Mouse (Mus musculus): Measurements from ENCODE around the gene Nle1. TPM values are rescaled to one million over a fixed set of nuclear protein-coding genes. Genes with fewer than 3 reads are reported as not detected.

Gene Nle1
- polyA plus RNA-seq (2012; rRNA removed), result 53.5 and 61.3 TPM in 2 replicates

DNA sequence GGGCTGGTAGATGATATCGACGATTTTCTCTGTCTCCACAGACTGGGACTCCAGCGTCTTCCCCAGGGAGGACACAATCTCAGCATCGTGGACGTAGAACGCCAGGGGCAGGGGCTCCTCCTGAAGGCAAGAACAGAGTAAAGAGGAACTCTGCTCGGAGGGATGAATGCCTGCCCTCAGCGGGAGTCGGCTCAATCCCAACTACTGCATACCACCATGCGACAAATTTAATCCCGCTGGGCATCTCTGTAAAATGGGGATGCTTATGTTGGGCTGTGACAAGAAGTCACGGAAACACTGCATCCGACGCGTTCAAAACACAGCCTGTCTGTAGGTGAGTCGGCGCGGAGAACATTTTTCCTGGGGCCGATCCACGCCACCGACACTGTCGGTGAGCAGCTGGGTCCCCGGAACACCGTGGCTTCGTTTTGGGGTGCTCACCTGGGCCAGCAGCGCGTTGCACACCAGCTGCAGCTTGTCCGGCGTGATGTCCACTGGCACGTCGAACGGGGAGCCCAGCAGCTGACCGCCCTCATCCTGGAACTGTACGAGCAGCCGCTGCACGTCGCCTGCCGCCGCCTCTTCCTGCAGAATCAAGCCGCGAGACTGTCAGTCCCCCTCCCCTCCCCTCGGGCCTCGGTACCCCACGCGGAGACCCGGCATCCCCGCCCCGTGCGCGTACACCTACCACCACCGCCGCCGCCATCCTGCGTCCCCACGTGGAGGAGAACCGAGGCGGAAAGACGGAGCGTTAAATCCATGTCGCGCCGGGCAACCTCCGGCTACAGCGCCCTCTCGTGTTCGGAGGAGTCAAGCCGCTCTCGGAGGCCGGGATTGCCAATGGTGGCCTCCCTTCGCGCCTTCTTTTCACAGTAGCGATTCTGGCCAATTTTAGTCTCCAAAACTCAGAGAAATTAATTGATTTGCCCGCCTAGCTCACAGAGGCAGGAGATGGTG is at the start of gene Nle1:
Gene Nle1, minus strand, starts transcription at position 761 of the 957 bp plus-strand sequence.
- 1% methylated on average over 72 of the region's 73 CpGs for WGBS
- Histone ChIP-seq H3K27me3 (ENCODE audit: control insufficient read depth, insufficient read depth, low read length) (no peaks in the 10 kb centered on the region), H3K4me1 (ENCODE audit: control insufficient read depth, insufficient read depth, insufficient read length) (peaks cover 3% of the 10 kb centered on the region; the same call in 1 of the 2 replicates), H3K4me3 (ENCODE audit: extremely low read depth, insufficient read depth, insufficient read length) (peak within 1 kb of the TSS; percentile 85), H3K36me3 (ENCODE audit: control insufficient read depth, insufficient read depth, low read length) (peaks cover 23% of the 10 kb centered on the region), H3K27ac (ENCODE audit: insufficient read depth, low read length) (no peak within 1 kb of the TSS; the same call in 1 of the 2 replicates)
- peak; percentile 71 to 91 for DNase-seq (ENCODE audit: low read depth in 1 of 2, low spot score in 2 of 2)
- TF ChIP-seq CTCF (IDR thresholded peaks at IDR 0.05; ENCODE audit: extremely low read depth, insufficient read depth, insufficient read length, insufficient replicate concordance), result peak; percentile 96
- peak; percentile 30; the same call in 1 of the 2 replicates for TF ChIP-seq POLR2A (IDR thresholded peaks at IDR 0.05; ENCODE audit: low read depth, low read length)

DNA sequence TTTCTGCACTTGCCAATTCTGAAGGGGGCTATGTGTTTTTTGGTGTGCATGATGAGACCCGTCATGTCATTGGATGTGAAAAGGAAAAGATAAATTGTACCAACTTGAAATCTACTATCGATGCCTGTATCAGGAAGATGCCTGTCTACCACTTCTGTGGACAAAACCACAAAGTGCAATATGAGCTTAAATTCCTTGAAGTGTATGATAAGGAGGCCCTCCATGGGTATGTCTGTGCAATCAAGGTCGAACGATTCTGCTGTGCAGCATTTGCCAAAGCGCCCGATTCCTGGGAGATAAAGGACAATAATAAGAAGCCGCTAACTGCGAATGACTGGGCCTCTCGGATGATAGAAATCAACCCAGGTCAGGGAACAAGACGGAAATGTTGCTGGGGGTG is 48.7 kb upstream of the Nle1 start:
- 74% methylated on average over 10 of the region's 10 CpGs for WGBS
- no peak for DNase-seq (ENCODE audit: low read depth in 1 of 2, low spot score in 2 of 2)
- Histone ChIP-seq H3K27me3 (ENCODE audit: control insufficient read depth, insufficient read depth, low read length) (no peaks in the 10 kb centered on the region), H3K4me1 (ENCODE audit: control insufficient read depth, insufficient read depth, insufficient read length) (peaks cover 4% of the 10 kb centered on the region; the same call in 1 of the 2 replicates), H3K4me3 (ENCODE audit: extremely low read depth, insufficient read depth, insufficient read length) (no peak overlapping the region), H3K36me3 (ENCODE audit: control insufficient read depth, insufficient read depth, low read length) (peaks cover 12% of the 10 kb centered on the region), H3K27ac (ENCODE audit: insufficient read depth, low read length) (no peak overlapping the region)
- no peak for TF ChIP-seq POLR2A (IDR thresholded peaks at IDR 0.05; ENCODE audit: low read depth, low read length)

DNA sequence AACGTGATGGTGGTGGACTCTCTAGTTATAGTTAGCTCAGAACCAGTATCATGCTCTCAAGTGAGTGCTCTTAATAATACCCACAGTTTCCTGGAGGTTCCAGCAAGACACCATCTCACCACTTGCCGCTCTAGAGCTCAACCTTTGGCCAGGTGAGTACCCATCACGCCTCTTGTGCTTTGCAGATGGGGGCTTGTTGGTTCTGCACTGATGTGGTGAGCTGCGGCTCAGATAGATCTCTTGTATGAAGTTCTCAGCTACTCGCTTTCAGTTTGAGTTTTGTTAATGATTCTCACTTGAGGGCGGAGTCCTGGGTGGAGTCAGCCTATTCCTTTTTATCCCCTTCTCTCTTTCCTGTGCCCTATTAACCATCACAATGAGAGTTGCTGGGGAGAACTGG is 46.4 kb upstream of the Nle1 start:
- no peaks in the 10 kb centered on the region for H3K27me3 ChIP-seq (ENCODE audit: control insufficient read depth, insufficient read depth, low read length)
- 77% methylated on average over 6 of the region's 6 CpGs for WGBS

DNA sequence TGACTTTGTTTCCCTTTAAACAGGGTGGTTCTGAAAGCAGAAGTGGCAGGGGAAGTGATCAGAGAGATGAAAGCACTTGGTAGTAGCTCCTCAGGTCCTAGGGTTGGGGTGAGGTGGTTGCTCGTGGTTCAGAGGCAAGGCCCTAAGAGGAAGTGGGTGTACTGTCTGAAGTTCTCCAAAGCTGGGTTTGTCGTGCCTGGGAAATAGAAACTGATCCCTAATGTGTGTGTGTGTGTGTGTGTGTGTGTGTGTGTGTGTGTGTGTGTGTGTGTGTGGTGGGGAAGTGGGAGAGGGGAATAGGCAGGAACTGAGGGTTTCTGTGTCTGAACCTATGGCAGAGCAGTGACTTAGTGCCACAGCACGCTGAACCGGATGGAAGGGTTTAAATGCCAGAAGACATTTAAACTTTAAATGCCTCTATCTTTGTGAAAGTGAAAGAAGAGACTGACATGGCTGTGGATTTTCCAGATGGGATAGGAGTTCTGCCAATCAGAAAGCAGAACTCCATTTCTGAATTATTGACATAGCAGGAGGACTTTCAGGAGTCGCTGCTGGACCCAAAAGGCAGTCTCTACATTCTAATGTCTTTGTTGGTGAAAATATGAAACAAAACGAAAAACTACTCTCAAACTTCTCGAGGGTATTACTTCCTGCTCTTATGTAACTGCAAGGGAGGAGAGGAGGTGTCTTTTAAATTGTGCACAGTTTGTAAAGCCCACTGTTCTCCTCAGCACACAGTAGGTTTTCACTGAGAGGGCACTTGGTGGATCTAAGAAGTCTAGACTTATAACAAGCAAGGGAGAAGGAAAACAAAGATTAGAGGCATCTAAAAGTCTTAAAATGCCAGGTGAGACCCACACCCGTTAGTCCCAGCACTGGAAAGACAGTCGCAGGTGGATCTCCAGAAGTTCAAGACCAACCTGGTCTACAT is 44.7 kb upstream of the Nle1 start:
- TF ChIP-seq POLR2A (IDR thresholded peaks at IDR 0.05; ENCODE audit: low read depth, low read length) (no peak), CTCF (IDR thresholded peaks at IDR 0.05; ENCODE audit: extremely low read depth, insufficient read depth, insufficient read length, insufficient replicate concordance) (no peak)
- H3K4me1 ChIP-seq (ENCODE audit: control insufficient read depth, insufficient read depth, insufficient read length), result peaks cover 5% of the 10 kb centered on the region; the same call in 1 of the 2 replicates
- peak overlapping the region; percentile 68 for H3K4me3 ChIP-seq (ENCODE audit: extremely low read depth, insufficient read depth, insufficient read length)
- WGBS, result 14% methylated on average over 9 of the region's 9 CpGs
- H3K36me3 ChIP-seq (ENCODE audit: control insufficient read depth, insufficient read depth, low read length), result peaks cover 5% of the 10 kb centered on the region
- H3K27ac ChIP-seq (ENCODE audit: insufficient read depth, low read length), result peak overlapping the region; percentile 87
- no peaks in the 10 kb centered on the region for H3K27me3 ChIP-seq (ENCODE audit: control insufficient read depth, insufficient read depth, low read length)
- peak; percentile 63 to 73 for DNase-seq (ENCODE audit: low read depth in 1 of 2, low spot score in 2 of 2)

More for the DNA sequence above, 46.4 kb upstream of the Nle1 start:
- Histone ChIP-seq H3K36me3 (ENCODE audit: control insufficient read depth, insufficient read depth, low read length) (peaks cover 6% of the 10 kb centered on the region), H3K4me1 (ENCODE audit: control insufficient read depth, insufficient read depth, insufficient read length) (peaks cover 3% of the 10 kb centered on the region; the same call in 1 of the 2 replicates), H3K27ac (ENCODE audit: insufficient read depth, low read length) (no peak overlapping the region), H3K4me3 (ENCODE audit: extremely low read depth, insufficient read depth, insufficient read length) (no peak overlapping the region)
- TF ChIP-seq POLR2A (IDR thresholded peaks at IDR 0.05; ENCODE audit: low read depth, low read length), result no peak
- no peak for TF ChIP-seq CTCF (IDR thresholded peaks at IDR 0.05; ENCODE audit: extremely low read depth, insufficient read depth, insufficient read length, insufficient replicate concordance)
- DNase-seq (ENCODE audit: low read depth in 1 of 2, low spot score in 2 of 2), result no peak

- Histone ChIP-seq H3K27ac (ENCODE audit: insufficient read depth, low read length) (peak overlapping the region; percentile 87), H3K4me1 (ENCODE audit: control insufficient read depth, insufficient read depth, insufficient read length) (peaks cover 5% of the 10 kb centered on the region; the same call in 1 of the 2 replicates), H3K4me3 (ENCODE audit: extremely low read depth, insufficient read depth, insufficient read length) (peak overlapping the region; percentile 68), H3K27me3 (ENCODE audit: control insufficient read depth, insufficient read depth, low read length) (no peaks in the 10 kb centered on the region), H3K36me3 (ENCODE audit: control insufficient read depth, insufficient read depth, low read length) (peaks cover 1% of the 10 kb centered on the region; the same call in 1 of the 2 replicates)
- 1% methylated on average over 28 of the region's 28 CpGs for WGBS
- peak in 1 of 2 experiments; percentile 48 for DNase-seq (ENCODE audit: low read depth in 1 of 2, low spot score in 2 of 2)
- TF ChIP-seq POLR2A (IDR thresholded peaks at IDR 0.05; ENCODE audit: low read depth, low read length), result no peak
- no peak for TF ChIP-seq CTCF (IDR thresholded peaks at IDR 0.05; ENCODE audit: extremely low read depth, insufficient read depth, insufficient read length, insufficient replicate concordance)
These were observed 43.8 kb upstream of the Nle1 start for GRCm38 (mm10) chr11:82951865-82952611.
